Mouse (Mus musculus): ENCODE results near the gene Cand1.

The Cand1 gene

GRCm38 (mm10) chr10:119221631-119222030 lies 18.2 kb downstream of the Cand1 start:
- ChIA-PET CTCF (no interaction called here), POLR2A (interaction anchor here in 2 of 4 experiments (0.6 to 4.8 kb wide), 5 partner anchors 11 to 679 kb away, joined by 3 to 29 read pairs (median 3); no protein-coding TSS in a partner anchor)

GRCm38 (mm10) chr10:119219415-119219814 lies 20.4 kb downstream of the Cand1 start:
- ChIA-PET POLR2A (interaction anchor here in 3 of 4 experiments (0.6 to 4.8 kb wide), 12 partner anchors 9 to 600 kb away, joined by 3 to 29 read pairs (median 4); partner anchors contain the start of gene Cand1 (in 2 of the 3)), CTCF (interaction anchor here in 1 of 4 experiments (0.7 kb wide), 1 partner anchor 139 kb away, joined by 3 read pairs; no protein-coding TSS in a partner anchor)

DNA sequence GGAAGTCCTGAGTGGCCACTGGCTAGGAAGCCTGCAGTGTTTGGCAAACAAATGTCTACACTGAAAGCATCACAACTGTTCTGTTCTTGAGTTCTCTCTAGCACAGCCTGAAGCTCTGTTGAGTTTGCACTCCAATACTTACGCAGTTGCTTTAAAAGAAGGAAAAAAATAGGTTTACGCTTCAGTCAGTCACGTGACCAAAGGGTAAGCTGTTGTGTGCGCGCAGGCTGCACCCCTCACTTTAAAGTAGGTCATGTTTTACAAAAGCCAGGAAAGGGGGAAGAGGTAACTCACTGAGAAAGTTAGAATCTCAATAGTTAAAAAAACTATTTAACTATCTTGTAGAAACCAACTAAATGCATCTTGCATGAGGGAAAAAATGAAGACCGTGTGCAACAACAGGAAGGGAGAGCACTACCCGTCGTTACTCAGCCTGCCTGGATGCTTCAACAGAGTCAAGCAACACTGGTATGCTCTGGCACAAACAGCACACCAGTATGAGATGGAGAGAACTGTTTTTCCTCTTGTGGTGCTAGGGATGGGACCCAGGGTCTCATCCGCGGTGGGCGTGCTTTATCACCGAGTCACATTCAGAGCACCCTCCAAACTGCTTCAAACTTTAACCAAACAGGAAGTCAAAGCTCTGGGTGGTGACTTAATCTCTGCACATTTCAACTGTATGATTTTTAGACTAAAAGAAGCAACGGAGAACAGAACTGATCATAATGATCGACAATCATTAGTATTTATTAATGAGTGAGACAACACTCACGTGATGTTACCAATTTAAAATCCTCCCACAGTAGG lies 21.4 kb downstream of the Cand1 start:
- CTCF ChIA-PET = interaction anchor here in 1 of 4 experiments (0.6 kb wide), 1 partner anchor 861 kb away, joined by 5 read pairs; no protein-coding TSS in a partner anchor
- POLR2A ChIA-PET = interaction anchor here in 2 of 4 experiments (0.5 to 4.8 kb wide), 9 partner anchors 8 to 139 kb away, joined by 3 to 29 read pairs (median 4); partner anchors contain the start of gene Cand1 (in 1 of the 2)

DNA sequence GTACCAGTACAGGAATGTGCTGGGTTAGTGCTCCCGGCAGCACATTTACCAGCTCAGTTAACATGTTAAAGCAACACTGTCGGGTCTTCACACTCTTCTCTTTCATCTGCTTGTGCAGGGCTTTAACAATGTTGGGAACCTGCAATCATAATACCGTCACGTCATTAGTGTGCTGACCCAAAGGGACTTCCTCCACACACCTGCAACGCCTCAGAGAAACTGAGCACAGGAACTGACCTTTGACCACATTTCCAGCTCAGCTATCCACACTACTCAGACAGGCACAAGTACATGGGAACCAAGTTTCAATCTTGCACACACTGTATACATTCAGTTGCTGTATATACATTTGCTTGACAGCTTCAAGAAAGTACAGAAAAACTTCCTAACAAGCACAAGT lies 27.4 kb downstream of the Cand1 start:
- CTCF ChIA-PET = interaction anchor here in 1 of 4 experiments (0.5 kb wide), 1 partner anchor 646 kb away, joined by 8 read pairs; no protein-coding TSS in a partner anchor
- POLR2A ChIA-PET = interaction anchor here in 2 of 4 experiments (0.6 to 4.1 kb wide), 4 partner anchors 7 to 1366 kb away, joined by 5 to 29 read pairs (median 8); no protein-coding TSS in a partner anchor

- ChIA-PET POLR2A (interaction anchor here in 3 of 4 experiments (0.5 to 4.1 kb wide), 9 partner anchors 9 to 1285 kb away, joined by 3 to 29 read pairs (median 6); no protein-coding TSS in a partner anchor), CTCF (no interaction called here)
Measured at GRCm38 (mm10) chr10:119211251-119211650, 28.6 kb downstream of the Cand1 start.

DNA sequence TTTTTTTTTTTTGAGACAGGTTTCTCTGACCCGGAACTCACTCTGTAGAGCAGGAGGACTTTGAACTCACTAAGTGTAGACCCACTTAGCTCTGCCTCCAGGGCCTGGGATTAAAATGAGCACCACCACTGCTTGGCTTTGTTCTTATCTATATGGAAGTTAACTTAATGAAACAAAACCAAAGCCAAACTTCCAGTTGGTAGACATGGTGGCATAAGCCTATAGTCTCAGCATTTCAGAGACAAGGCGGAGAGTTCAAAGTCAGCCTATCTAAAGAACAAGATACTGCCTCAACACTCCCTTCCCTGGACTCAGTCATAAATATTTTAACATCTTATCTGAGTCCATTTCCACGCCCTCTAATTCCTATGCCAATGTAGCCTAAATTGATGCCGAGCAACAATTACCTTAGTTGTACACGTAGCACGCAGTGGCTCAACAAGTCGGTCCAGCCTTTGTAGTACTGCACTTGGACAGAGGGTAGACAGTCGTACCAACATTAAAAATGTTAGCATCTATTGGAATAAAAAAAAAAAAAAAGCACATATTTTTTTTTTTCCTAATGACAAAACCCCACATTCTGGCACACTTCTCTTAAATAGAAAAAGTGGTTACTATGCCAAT lies 33.4 kb downstream of the Cand1 start:
- ChIA-PET POLR2A (interaction anchor here in 2 of 4 experiments (0.7 to 1.2 kb wide), 2 partner anchors 15 to 25 kb away, joined by 3 to 4 read pairs; no protein-coding TSS in a partner anchor), CTCF (no interaction called here)

- ChIA-PET CTCF (no interaction called here), POLR2A (interaction anchor here in 1 of 4 experiments (0.6 to 1.2 kb wide), 3 partner anchors 8 to 35 kb away, joined by 3 to 4 read pairs (median 3); partner anchors contain the start of gene Cand1)
Measured at GRCm38 (mm10) chr10:119205229-119205628, 34.6 kb downstream of the Cand1 start.

DNA sequence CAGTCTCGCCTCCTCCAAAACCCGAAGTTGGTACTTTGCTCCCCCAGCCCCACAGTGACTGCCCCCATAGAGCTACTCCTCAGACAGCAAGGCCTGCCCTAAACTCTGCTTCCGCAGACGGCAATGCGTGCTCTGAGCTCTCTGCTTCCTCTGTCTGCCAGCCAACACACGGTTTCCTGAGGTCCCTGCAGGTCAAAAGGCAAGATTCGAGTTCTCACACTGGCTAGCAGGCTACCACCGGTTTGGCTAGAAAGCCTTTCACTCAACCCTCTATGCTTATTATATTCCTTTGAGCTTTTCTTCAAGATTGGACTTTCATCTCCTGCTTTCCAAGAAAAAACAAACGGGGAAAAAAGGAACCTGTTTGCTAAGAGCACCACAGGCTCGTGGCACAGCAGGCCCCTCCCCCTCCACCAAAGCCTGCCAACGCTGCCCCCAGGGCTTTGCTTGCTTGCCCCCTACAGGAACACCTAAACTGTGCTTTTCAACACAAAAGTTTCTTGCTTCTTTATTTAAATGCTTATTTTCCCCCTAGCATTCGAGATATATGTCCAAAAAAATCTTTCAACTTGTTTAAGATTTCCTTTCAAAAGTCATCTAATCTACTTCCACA lies 35.4 kb downstream of the Cand1 start:
- ChIA-PET POLR2A (interaction anchor here in 2 of 4 experiments (0.5 to 1.2 kb wide), 5 partner anchors 25 to 1975 kb away, joined by 3 to 4 read pairs (median 3); partner anchors contain the start of gene Cand1 (in 1 of the 2)), CTCF (interaction anchor here in 1 of 4 experiments (1.0 kb wide), 1 partner anchor 139 kb away, joined by 9 read pairs; no protein-coding TSS in a partner anchor)

DNA sequence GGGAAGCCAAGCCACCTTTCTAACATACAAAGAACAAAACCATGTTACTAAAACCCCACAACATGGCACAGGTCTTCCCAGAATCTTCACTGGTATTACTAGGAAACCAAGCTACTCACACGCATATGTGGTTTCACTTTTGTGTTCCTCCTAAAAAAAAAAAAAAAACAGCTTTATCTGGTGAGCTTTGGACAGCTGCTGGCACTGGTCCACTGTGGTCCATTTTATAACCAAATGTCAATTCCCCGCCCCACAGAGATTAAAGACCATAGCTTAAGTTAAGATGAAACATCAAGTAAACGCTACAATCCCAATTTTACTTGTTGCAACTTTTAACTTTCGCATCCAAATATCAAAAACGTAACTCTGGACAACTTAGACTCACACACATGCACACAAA lies 40.0 kb downstream of the Cand1 start:
- ChIA-PET CTCF (interaction anchor here in 1 of 4 experiments (0.6 kb wide), 1 partner anchor 81 kb away, joined by 7 read pairs; no protein-coding TSS in a partner anchor), POLR2A (interaction anchor here in 2 of 4 experiments (0.9 to 1.6 kb wide), 5 partner anchors 10 to 40 kb away, joined by 3 to 7 read pairs (median 5); partner anchors contain the start of gene Cand1 (in 1 of the 2))

DNA sequence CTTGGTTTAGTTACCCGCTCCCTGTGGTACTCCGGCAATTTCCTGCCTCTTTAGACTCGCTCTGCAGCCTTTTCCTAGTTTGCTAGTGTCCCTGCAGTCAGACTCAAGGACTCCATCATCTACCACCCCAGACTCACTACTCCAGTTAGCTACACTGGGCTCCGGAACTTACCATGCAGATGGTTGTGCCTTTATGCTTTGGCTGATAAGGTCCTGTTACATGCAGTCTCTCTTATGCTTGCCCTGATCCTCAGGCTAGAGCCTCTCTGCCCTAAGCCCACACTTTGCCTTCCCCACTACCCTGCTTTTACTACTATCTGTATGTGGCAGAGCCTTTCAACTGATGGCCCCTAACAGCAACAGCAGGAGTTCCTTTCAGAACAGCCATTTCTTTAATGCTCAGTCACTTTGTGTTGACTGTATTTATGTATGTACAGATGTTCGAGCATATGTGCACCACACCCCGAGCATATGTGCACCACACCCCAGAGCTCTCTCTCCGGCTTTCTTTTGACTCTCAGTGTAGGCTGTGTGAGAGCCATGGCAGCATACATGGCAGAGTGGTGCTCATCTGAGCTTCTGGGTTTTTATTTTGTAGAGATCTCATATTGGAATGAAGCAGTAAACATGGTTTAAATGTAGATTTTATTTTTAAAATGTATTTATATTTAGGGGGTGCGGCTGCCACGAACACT lies 41.5 kb downstream of the Cand1 start:
- ChIA-PET CTCF (no interaction called here), POLR2A (interaction anchor here in 2 of 4 experiments (1.1 to 2.0 kb wide), 6 partner anchors 9 to 42 kb away, joined by 3 to 7 read pairs (median 6); partner anchors contain the start of gene Cand1 (in 1 of the 2))

GRCm38 (mm10) chr10:119197621-119198150 lies 42.2 kb downstream of the Cand1 start:
- ChIA-PET POLR2A (interaction anchor here in 3 of 4 experiments (0.6 to 2.0 kb wide), 7 partner anchors 7 to 404 kb away, joined by 3 to 7 read pairs (median 3); no protein-coding TSS in a partner anchor), CTCF (interaction anchor here in 1 of 4 experiments (0.7 kb wide), 2 partner anchors 40 to 358 kb away, joined by 3 read pairs; no protein-coding TSS in a partner anchor)

- POLR2A ChIA-PET = no interaction called here
- CTCF ChIA-PET = interaction anchor here in 1 of 4 experiments (0.6 kb wide), 1 partner anchor 112 kb away, joined by 3 read pairs; no protein-coding TSS in a partner anchor
Measured at GRCm38 (mm10) chr10:119192598-119193372, 47.1 kb downstream of the Cand1 start.

DNA sequence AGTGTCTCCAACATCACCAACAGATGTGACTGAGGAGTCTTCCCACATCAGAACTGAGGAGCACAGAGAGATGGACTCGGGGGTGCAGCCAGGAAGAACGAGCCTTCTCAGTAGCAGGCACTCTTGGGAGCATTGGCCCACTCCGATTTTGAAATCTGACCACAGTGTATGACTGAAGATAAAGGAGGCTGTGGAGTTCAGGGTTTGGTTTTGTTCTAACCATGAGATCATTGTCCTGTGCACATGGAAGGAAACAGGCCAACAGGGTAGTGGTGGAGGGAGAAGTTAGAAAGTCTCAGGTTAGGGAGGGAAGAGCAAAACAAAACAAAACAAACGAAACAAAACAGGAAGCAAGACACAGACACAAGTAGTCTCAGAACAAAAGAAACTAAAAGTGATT lies 52.1 kb downstream of the Cand1 start:
- CTCF ChIA-PET = no interaction called here
- POLR2A ChIA-PET = no interaction called here

DNA sequence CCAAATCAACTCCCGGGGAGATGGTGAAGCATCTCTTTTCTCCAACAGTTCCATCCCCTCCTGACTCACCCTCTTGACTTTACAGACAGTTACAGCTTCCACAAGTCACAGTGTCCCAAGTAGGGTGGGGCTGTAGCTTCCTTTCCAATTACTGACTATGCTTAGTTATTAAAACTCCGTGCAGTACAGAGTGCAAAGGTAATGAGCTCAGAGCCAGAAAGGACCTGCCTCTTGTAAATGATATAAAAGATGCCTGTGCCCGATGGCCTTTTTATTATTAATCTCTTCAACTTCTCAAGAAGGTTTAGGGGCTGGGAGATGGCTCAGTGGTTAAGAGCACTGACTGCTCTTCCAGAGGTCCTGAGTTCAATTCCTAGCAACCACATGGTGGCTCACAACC lies 70.2 kb downstream of the Cand1 start:
- CTCF ChIA-PET = interaction anchor here (0.5 to 3.5 kb wide), 8 partner anchors 37 to 617 kb away, joined by 3 to 16 read pairs (median 4); no protein-coding TSS in a partner anchor
- POLR2A ChIA-PET = interaction anchor here in 3 of 4 experiments (1.0 to 2.0 kb wide), 4 partner anchors 50 to 267 kb away, joined by 3 to 7 read pairs (median 4); no protein-coding TSS in a partner anchor

DNA sequence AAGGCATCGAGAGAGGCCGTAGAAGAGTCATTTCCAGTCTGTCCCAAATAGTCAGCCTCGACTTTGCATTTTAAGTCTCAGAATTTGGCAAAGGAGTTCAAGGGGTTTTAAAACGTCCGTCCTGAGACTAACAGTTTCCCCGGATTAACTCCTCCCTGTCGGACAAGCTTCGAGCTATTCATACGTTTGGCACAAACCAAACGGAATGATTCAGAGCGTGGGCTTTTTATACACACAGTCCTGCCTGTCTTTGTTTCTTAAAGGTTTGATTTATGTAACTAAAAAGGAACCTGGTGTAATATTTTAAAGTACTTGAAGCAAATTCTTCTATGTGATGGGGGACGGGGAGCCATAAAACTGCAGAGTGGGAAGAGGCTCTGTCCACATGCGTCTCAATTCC lies 70.6 kb downstream of the Cand1 start:
- CTCF ChIA-PET = interaction anchor here (0.5 to 3.5 kb wide), 9 partner anchors 50 to 1014 kb away, joined by 3 to 16 read pairs (median 3); no protein-coding TSS in a partner anchor
- POLR2A ChIA-PET = interaction anchor here (0.7 to 2.0 kb wide), 4 partner anchors 50 to 89 kb away, joined by 3 to 7 read pairs (median 4); no protein-coding TSS in a partner anchor

DNA sequence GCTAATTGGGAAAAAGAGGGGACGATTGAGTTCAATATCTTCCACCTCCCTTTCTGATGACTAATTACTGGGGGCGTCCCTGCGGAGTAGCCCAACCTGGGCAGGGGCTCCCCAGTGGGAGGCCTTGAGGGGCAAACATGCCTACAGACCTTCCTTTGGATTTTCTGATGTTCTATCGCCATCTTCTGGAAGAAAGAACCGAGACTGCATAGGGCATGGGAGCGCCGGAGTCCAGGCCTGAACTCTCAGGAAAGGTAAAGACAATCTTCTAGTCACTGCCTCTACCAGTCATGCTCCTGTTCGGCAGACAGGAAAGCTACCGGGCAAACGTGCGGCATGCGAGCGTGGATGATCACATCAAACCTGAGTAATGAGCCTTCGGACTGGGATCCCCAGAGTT lies 71.1 kb downstream of the Cand1 start:
- CTCF ChIA-PET = interaction anchor here in 3 of 4 experiments (0.6 to 3.5 kb wide), 5 partner anchors 59 to 1013 kb away, joined by 3 to 16 read pairs (median 8); no protein-coding TSS in a partner anchor
- POLR2A ChIA-PET = interaction anchor here (0.6 to 2.0 kb wide), 5 partner anchors 49 to 287 kb away, joined by 3 to 7 read pairs (median 4); no protein-coding TSS in a partner anchor

Measured in embryonic stem cell, embryonic (primary cell).